Mouse (Mus musculus): ENCODE results near the gene Bend7.

Bend7 gene

GRCm38 (mm10) chr2:4782809-4783641 lies 65.4 kb downstream of the Bend7 start:
- no peak for DNase-seq

- no peak for DNase-seq
Observed at GRCm38 (mm10) chr2:4784012-4784411, 66.4 kb downstream of the Bend7 start.

DNA sequence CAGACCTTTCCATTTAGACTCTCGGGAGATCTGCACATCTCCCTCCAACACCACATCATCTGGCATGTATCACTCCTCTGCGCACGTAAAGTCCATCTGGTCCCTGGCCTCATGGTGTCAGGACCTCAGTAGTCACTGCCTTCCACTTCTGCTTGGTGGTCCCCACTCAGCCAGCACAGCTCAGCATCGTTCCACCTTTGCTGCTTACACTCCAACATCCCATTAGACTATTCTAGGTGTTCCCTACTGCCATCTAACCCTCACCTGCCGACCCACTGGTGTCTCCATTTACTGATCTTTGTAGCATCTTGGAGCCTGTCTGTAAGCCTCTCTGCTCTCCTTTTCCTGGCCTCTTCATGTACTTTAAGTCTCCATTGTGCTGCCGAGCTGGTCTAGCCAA lies 67.4 kb downstream of the Bend7 start:
- no peak for DNase-seq

DNA sequence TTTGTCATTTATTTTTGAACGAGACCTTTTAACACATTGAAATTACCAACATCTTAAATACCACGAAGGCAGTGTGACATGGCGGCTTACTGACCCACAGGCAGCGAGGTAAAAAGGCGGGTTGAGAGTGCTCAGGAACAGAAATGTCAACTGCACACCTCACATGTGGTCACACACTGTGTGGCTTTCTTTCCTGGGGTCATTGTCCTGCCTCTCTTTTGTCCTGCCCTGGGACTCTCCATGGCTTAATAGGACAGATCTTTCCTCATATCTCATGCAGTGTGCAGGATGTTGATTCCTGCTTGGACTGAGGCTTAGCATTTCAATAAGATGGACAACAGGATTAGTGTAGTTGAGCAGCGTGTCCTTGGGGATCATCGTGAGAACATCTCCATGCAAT lies 69.6 kb downstream of the Bend7 start:
- no peak for DNase-seq

GRCm38 (mm10) chr2:4791646-4792045 lies 74.0 kb downstream of the Bend7 start:
- no peak for DNase-seq

- DNase-seq: no peak
Observed at GRCm38 (mm10) chr2:4792554-4792953, 74.9 kb downstream of the Bend7 start.

DNA sequence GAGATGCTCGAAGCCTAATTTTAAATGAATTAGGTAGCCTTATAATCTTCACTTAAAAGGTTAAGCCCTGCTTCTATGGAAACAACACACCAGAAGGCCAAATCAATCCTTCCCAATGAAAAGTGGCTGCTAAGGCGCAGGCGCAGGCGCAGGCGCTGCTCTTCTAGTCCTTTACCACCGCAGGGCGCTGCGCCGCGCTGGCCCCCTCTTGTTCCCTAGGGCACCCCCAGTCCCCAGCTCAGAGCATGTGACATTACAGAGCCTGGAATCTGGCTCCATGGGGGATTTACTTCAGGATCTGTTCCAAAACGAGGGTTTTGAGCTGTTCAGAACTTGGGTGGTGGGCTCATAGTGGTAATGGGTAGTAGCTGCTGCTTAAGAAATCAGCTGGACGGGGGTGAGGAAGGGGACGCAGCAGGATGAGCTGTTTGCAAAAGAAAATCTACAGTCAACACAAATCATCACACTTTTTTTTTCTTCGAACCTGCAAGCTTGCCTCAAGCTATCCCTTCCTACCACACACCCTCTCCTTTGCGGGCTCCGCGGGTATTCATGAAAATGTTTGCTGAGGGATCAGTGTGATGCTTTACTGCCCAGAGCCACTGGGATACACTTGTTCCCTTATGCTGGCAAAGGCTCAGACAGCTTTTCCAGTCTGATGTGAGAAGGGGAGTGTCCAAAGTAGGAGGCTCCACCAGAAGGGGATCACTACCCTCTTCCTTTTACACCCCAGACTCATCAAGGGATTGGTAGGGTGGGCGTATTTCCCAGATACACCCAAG lies 85.0 kb downstream of the Bend7 start:
- DNase-seq: no peak

DNA sequence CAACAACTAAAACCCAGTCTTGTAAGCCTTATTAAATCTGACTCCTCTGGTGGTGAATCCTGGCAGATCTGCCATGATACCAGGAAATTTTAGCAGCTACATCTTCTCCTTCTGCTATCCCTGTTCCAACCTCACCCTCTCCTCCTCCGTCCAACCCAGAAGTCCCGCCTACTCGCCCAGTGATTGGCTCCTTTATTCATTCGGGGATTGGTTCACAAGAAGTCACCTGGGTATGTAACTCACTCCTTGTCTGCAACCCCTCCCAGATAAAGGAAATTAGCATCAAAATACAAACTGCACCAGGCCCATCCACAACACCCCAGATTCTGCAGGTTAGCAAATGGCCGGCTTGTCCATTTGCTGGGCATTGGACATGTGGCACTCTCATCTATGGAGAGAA lies 98.7 kb downstream of the Bend7 start:
- DNase-seq: no peak

- no peak for DNase-seq
Observed at GRCm38 (mm10) chr2:4817678-4818077, 100.0 kb downstream of the Bend7 start.

- DNase-seq: no peak
Observed at GRCm38 (mm10) chr2:4820230-4820629, 102.6 kb downstream of the Bend7 start.

DNA sequence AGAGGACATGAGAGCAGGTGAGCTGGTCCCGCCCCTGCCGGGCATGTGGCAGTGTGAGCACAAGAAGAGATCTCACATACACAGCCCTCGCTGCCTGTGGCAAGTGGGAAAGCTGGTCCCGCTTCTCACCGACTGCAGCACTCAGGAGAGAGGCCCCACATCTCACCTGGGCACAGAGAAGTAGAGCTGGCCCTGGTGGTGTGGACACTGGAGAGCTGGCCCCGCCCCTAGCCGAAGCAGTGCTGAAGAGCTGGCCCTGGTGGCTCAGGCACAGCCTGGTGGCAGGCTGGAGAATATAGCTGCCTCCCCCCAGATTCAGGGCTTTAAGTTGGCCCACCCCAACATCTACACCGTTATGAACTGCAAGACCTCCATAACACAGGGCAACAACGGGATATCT lies 106.4 kb downstream of the Bend7 start:
- no peak for DNase-seq

DNA sequence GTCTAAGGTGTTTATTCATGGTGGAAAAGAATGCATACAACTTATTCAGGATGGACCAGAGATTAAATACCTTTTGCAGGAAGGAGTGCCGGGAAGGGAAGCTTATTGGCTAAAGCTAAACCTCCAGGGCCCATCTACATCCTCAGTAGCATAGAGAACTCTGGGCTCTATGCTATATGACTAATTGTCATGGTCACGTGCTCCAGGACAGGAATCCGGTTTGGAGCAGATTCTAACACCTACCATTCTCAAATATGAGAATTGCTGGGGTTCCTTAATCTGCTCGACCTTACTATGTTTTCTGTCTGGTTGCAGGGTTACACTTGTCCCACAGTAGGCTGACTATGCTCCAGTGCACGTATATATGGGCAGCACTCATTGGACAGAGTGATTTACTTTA lies 110.4 kb downstream of the Bend7 start:
- no peak for DNase-seq

DNA sequence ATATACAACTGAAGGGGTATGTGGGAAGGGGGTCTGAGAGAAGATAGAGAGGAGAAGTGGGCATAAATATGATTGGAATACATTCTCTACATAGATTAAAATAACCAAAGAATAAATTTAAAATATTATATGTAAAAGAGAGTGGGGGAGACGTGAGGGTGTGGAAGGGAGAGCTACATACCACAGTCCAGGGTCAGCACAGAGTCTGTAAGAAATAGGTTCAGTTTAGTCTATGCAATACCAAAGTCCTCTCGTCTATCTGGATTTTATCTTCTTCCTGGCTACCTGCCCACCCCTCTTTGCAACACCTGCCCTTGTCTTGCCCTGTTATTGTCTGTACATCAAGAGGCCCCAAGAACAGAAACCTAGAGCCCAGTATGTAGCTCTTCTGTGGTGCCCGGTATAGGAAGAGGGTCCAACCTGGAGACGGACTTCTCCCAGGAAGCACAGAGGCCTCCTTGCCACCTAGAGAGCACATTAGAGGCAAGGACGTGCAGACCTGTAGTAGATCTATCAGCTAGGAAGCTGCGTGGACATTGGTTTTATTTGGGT lies 110.9 kb downstream of the Bend7 start:
- DNase-seq: no peak

GRCm38 (mm10) chr2:4829007-4829406 lies 111.4 kb downstream of the Bend7 start:
- no peak for DNase-seq

- no peak for DNase-seq
Observed at GRCm38 (mm10) chr2:4829489-4830065, 111.9 kb downstream of the Bend7 start.

- no peak for DNase-seq
Observed at GRCm38 (mm10) chr2:4831493-4831892, 113.9 kb downstream of the Bend7 start.

DNA sequence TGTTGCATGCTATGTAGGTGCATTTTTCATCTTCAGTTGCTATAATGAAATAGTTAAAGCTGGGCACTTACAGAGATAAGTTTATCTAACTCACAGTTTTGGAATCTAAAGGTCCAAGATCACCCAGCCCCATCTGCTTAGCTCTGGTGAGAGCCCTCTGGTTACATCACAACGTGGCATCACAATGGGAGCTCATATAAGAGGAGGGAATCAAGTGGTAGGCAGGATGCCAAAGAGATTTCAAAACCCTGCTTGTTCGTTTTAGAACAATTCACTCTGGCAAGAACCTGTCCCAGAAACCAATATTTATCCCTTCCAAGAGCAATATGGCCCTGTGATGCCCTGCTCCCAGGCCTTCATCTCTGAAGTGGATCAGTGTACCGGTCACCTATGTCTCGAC lies 114.5 kb downstream of the Bend7 start:
- peak; percentile 31 for DNase-seq

- DNase-seq: no peak
Observed at GRCm38 (mm10) chr2:4849449-4849848, 131.8 kb downstream of the Bend7 start.

Data from lung, postnatal 14 days (tissue).